Mouse (Mus musculus) erythroblast, adult 5-6 weeks (primary cell): ENCODE data around the gene Diras1. TPM values are rescaled to one million over a fixed set of nuclear protein-coding genes. Genes with fewer than 3 reads are reported as not detected.
"Not testable (repeated sequence)": the region's sequence is repeated elsewhere in the genome, so short reads cannot be mapped to it uniquely, and the experiment has no call there.

Experiments
- ATAC-seq: replicated peaks from 2 replicates; pipeline ENCODE4 v1.8.0; 2016; ENCODE audit warnings: moderate number of reproducible peaks, mild to moderate bottlenecking, moderate TSS enrichment, inconsistent platforms; ENCODE audit not compliant: poor library complexity, low FRiP score, severe bottlenecking
- total RNA-seq, 2 experiments: library from RNA; stranded (forward) in 1 of 2; stranded (reverse) in 1 of 2; fragments of 150-400 nt in 1 of 2; fragments of 200-764, 138-1000 nt in 1 of 2; gene quantifications; 2 replicates each; pipeline versions ENCODE4 v1.2.3 to v1.2.4; 2015 to 2017; ENCODE audit warnings: low replicate concordance in 2 of 2

Gene Diras1
- total RNA-seq (2015; ENCODE audit: low replicate concordance) (not detected in 2 replicates), total RNA-seq (2017; ENCODE audit: low replicate concordance) (not detected in 2 replicates)

- no peak for ATAC-seq
Measured at GRCm38 (mm10) chr10:81025639-81026275, at the start of gene Diras1. Diras1 (minus strand) TSS chr10:81025662.

GRCm38 (mm10) chr10:81073464-81073863 lies 48.0 kb upstream of the Diras1 start:
- ATAC-seq, result no peak

GRCm38 (mm10) chr10:81072290-81072689 lies 46.8 kb upstream of the Diras1 start:
- no peak for ATAC-seq

GRCm38 (mm10) chr10:81069836-81070235 lies 44.4 kb upstream of the Diras1 start, which contains the start of gene Thop1:
Thop1 (plus strand) TSS chr10:81070035.
- ATAC-seq, result peak; percentile 94

GRCm38 (mm10) chr10:81068706-81069105 lies 43.2 kb upstream of the Diras1 start:
- no peak for ATAC-seq

- ATAC-seq, result not testable (repeated sequence)
Measured at GRCm38 (mm10) chr10:81064519-81064918, 39.1 kb upstream of the Diras1 start.

- no peak for ATAC-seq
Measured at GRCm38 (mm10) chr10:81062710-81063109, 37.2 kb upstream of the Diras1 start.

GRCm38 (mm10) chr10:81059603-81060543 lies 34.4 kb upstream of the Diras1 start, which contains the start of gene Sgta:
Sgta (minus strand) TSS chr10:81060181.
- ATAC-seq, result peak; percentile 92

- no peak for ATAC-seq
Measured at GRCm38 (mm10) chr10:81058896-81059295, 33.4 kb upstream of the Diras1 start.

- no peak for ATAC-seq
Measured at GRCm38 (mm10) chr10:81057406-81058130, 32.1 kb upstream of the Diras1 start.

- not testable (repeated sequence) for ATAC-seq
Measured at GRCm38 (mm10) chr10:81055802-81056340, 30.4 kb upstream of the Diras1 start.

- ATAC-seq, result no peak
Measured at GRCm38 (mm10) chr10:81055169-81055568, 29.7 kb upstream of the Diras1 start.

- no peak for ATAC-seq
Measured at GRCm38 (mm10) chr10:81052577-81052976, 27.1 kb upstream of the Diras1 start.

GRCm38 (mm10) chr10:81051133-81051532 lies 25.7 kb upstream of the Diras1 start:
- no peak for ATAC-seq

- ATAC-seq, result no peak
Measured at GRCm38 (mm10) chr10:81050645-81051044, 25.2 kb upstream of the Diras1 start.

- not testable (repeated sequence) for ATAC-seq
Measured at GRCm38 (mm10) chr10:81045246-81045645, 19.8 kb upstream of the Diras1 start.

- ATAC-seq, result peak; percentile 45; the same call in 1 of the 2 replicates
Measured at GRCm38 (mm10) chr10:81041458-81042175, 16.2 kb upstream of the Diras1 start.

GRCm38 (mm10) chr10:81036988-81037580 lies 11.6 kb upstream of the Diras1 start, which contains the start of gene Slc39a3:
Slc39a3 (minus strand) TSS chr10:81037426.
- ATAC-seq, result peak; percentile 93

GRCm38 (mm10) chr10:81036251-81036650 lies 10.8 kb upstream of the Diras1 start:
- no peak for ATAC-seq
